Comparison of ENCODE assay signal across 23 mouse cellular contexts in the genomic region with DNA sequence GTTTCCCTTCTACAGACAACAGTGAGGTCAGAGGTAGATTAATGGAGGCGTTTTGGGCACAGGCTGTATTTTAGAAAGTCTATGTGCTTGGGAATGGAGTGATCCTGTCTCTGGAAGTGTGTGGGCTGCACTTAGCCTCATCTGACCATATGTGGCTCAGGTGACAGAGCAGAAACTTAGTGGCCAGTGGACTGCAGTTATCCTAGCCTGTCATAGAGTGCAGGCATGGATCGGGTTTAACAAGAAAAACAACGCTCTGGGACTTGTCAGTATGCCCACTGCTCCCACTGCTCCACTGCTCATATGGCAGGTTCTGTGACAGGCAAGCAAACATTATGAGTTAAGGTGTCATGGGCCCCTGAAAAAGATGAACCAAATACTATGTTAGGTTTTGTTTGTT.
DNase-seq lines count a peak whose midpoint lies in the region; ATAC-seq and TF ChIP-seq lines count a peak whose summit lies in the region.
"Had no signal": no experiment of that assay in that cellular context is flagged by ENCODE, and none has a peak within 500 bp of the region (broad histone marks: within the 10 kb centered on the region; RNA-seq: fewer than 3 reads in every experiment).

No protein-coding gene starts in this region.

- H3K36me3 ChIP-seq in kidney, embryonic 14.5 days (ENCODE audit: control insufficient read depth, insufficient read depth, low read length) = no peaks in the 10 kb centered on the region
- H3K36me3 ChIP-seq in kidney, embryonic 16.5 days (ENCODE audit: insufficient read depth, low read length) = no peaks in the 10 kb centered on the region
- H3K36me3 ChIP-seq: embryonic facial prominence, embryonic 13.5 days; embryonic facial prominence, embryonic 15.5 days had no signal

- ATAC-seq in kidney, embryonic 14.5 days (ENCODE audit: low FRiP score, low TSS enrichment) = peak; percentile 84
- ATAC-seq in kidney, embryonic 16.5 days (ENCODE audit: low FRiP score, low TSS enrichment) = peak; percentile 77
- ATAC-seq: forebrain, embryonic 13.5 days; forebrain, embryonic 16.5 days had no signal

- no peaks in the 10 kb centered on the region for H3K4me1 ChIP-seq in kidney, embryonic 14.5 days (ENCODE audit: control insufficient read depth, insufficient read depth, low read length)
- H3K4me1 ChIP-seq in kidney, embryonic 16.5 days (ENCODE audit: insufficient read depth, low read length) = peaks cover 3% of the 10 kb centered on the region; the same call in 1 of the 2 replicates
- H3K4me1 ChIP-seq: embryonic facial prominence, embryonic 15.5 days had no signal

- H3K4me3 ChIP-seq in kidney, embryonic 14.5 days (ENCODE audit: low read length) = no peak overlapping the region
- H3K4me3 ChIP-seq in kidney, embryonic 16.5 days (ENCODE audit: low read length) = no peak overlapping the region
- no peak overlapping the region for H3K4me3 ChIP-seq in layer of hippocampus, adult 2 months
- H3K4me3 ChIP-seq: embryonic facial prominence, embryonic 13.5 days; embryonic facial prominence, embryonic 15.5 days; erythroblast, embryonic 14.5 days; forebrain, embryonic 13.5 days had no signal

- H3K27me3 ChIP-seq in kidney, embryonic 14.5 days (ENCODE audit: control insufficient read depth, insufficient read depth, low read length) = no peaks in the 10 kb centered on the region
- H3K27me3 ChIP-seq in kidney, embryonic 16.5 days (ENCODE audit: insufficient read depth, low read length) = no peaks in the 10 kb centered on the region
- H3K27me3 ChIP-seq: embryonic facial prominence, embryonic 13.5 days; embryonic facial prominence, embryonic 15.5 days; forebrain, embryonic 13.5 days had no signal

- intact Hi-C loops in gastrocnemius, postnatal 36 days (cut with DNase I) = no loop called here

- H3K9ac ChIP-seq in kidney, embryonic 14.5 days (ENCODE audit: low read depth, low read length) = no peak overlapping the region
- no peak overlapping the region for H3K9ac ChIP-seq in kidney, embryonic 16.5 days (replicated peaks; ENCODE audit: low read length)
- H3K9ac ChIP-seq: embryonic facial prominence, embryonic 13.5 days; embryonic facial prominence, embryonic 15.5 days; forebrain, embryonic 13.5 days had no signal

- H3K4me2 ChIP-seq in kidney, embryonic 14.5 days (replicated peaks; ENCODE audit: low read depth, low read length) = no peak overlapping the region
- H3K4me2 ChIP-seq in kidney, embryonic 16.5 days (replicated peaks; ENCODE audit: low read depth, low read length) = no peak overlapping the region
- H3K4me2 ChIP-seq: embryonic facial prominence, embryonic 13.5 days; embryonic facial prominence, embryonic 15.5 days; forebrain, embryonic 13.5 days had no signal

- H3K9me3 ChIP-seq in kidney, embryonic 14.5 days (ENCODE audit: control insufficient read depth, low read length) = no peaks in the 10 kb centered on the region
- H3K9me3 ChIP-seq in kidney, embryonic 16.5 days (ENCODE audit: low read length) = no peaks in the 10 kb centered on the region
- H3K9me3 ChIP-seq: embryonic facial prominence, embryonic 13.5 days; embryonic facial prominence, embryonic 15.5 days; forebrain, embryonic 13.5 days had no signal

- DNase-seq in kidney, postnatal 4 days = no peak
- no peak for DNase-seq in kidney, adult 8-10 months
- no peak for DNase-seq in layer of hippocampus, adult 2 months (ENCODE audit: low spot score in 2 of 2)
- DNase-seq in layer of hippocampus, adult 9-11 months = no peak
- DNase-seq in gonadal fat pad, adult 2 months (ENCODE audit: low read depth) = peak; percentile 45
- DNase-seq in gastrocnemius, postnatal 36 days = no peak
- DNase-seq: adrenal gland, adult 2 months; adrenal gland, postnatal 10 days; adrenal gland, postnatal 25 days; cerebellum, adult 11 months; cerebellum, adult 18-20 months; cerebellum, adult 8-10 months; cerebellum, adult 9-11 months; cerebellum, postnatal 14 days; cerebellum, postnatal 36 days; embryo, embryonic 11 days had no signal

- WGBS in kidney, embryonic 14.5 days = 25% methylated on average over 3 of the region's 3 CpGs
- WGBS in kidney, embryonic 16.5 days = 37% methylated on average over 3 of the region's 3 CpGs

- TF ChIP-seq CTCF in layer of hippocampus, adult 2 months (conservative IDR thresholded peaks at IDR 0.05) = no peak

- no peak overlapping the region for H3K27ac ChIP-seq in kidney, embryonic 14.5 days (ENCODE audit: low read depth, low read length)
- H3K27ac ChIP-seq in kidney, embryonic 16.5 days (ENCODE audit: low read length) = no peak overlapping the region
- peak overlapping the region; percentile 74; the same call in 1 of the 2 replicates for H3K27ac ChIP-seq in layer of hippocampus, adult 2 months
- H3K27ac ChIP-seq: embryonic facial prominence, embryonic 13.5 days; embryonic facial prominence, embryonic 15.5 days; forebrain, embryonic 13.5 days had no signal
